Mouse (Mus musculus): ENCODE measurements at regions not wholly inside any gene's neighbourhood (a gene's known extent, or its start where the extent isn't known, plus 50 kb on each side); places are given as distances from the start of the nearest gene placed in this dataset.
"Not testable (repeated sequence)": the region's sequence is repeated elsewhere in the genome, so short reads cannot be mapped to it uniquely, and the experiment has no call there.

DNA sequence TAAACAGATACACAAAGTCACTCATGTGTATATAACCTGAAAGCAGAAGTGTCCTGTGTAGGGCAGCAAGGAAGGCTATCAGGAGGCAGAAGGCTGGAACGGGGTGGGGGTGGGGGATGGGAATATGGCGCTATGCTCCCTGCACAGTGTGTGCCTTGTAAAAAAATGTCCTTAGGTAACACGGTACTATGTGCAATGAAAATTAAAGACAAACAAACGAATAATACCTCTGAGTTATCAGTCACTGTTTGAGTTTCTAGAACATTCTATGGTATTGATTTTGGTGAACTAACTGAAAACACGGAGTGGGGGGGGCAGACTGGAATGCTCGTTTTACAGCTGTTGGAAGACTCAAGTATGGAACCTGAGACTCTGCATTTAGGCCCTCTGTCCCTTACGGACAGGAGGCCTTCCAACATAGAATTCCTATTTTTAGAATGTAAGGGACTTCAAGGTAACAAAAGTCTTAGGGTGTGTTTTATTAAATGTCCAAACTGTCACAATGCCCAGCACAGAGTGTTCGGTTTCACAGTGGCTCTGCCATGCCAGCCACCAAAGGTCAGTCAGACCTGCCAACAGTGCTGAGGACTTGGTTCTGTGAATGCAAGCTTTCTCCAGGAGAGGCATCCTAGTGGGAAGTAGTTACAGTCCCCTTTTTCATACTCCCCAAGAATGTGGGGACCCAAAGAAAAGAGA lies 240.6 kb downstream of the Ano6 start:
- DNase-seq (ENCODE audit: low spot score in 2 of 2), result no peak

DNA sequence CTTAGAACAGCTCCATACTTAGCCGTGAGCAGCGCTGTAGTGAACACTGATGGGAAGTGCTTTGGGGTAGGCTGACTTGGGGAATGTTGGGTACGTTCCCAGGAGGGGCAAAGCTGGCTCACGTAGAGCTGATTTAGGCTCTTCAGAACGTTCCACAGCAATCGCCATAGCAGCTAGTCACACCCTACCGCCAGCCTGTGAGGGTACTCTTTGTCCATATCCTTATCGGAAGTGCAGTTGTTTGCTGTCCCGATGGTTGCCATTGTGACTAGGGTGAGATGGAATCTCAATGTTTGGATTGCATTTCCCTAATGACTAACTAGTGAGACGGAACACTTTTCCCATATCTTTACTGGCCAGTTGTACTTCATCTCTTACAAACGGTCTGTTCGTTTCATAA lies 244.6 kb downstream of the Ano6 start:
- DNase-seq (ENCODE audit: low spot score in 2 of 2), result no peak

DNA sequence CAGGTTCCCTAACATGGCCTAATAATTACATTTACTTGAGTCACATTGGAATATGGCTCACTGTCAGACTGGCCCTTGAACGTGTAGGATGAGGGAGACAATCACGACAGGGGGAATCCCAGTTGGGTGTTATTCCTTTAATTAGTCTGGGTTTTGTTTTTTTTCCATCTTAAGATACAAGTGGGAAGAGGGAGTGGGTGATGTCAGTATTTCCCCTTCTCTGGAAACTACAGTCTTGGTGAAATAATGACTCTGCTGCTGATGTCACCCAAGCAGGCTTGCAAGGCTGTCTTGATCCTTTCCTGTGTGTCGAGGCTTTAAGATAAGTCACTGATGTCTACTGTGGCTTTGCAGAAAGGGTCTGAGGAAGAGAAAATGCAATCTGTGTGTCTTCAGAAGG lies 241.8 kb upstream of the Arid2 start:
- DNase-seq (ENCODE audit: low spot score in 2 of 2), result no peak

DNA sequence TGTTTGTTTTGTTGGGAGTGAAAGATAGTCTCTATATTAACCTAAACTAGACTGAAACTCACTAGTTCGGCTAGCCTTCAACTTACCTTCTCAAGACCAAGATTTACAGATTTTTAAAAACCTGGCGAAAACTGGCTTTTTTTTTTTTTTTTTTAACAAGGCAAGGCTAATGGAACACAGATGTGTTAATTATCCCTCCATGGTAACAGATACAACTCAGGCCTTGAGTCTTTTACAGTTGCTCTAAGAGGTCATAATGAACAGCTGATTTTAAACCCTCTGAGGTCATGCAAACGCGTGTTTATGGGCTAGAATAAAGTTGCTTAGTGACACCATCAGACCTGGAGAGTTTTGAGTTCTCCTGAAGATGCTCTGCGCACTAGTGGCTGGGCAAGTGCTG lies 240.7 kb upstream of the Arid2 start:
- DNase-seq (ENCODE audit: low spot score in 2 of 2), result no peak

DNA sequence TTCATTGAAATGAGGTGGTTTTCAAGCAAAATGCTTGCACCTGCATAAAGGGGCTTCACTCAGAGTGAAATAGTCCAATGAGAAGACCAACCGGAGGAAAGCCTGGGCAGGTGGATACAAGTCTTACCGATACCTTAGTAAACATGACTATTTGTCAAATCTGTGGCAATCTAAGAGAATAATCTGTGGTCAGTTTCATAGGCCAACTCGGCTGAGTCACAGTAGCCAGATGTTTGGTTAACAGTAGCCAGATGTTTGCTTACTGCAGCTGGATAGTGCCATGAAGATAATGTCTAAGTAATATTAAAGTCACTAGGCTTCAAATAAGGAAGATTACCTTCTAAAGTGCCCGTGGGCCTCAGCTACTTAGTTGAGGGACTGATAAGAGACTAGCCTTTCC lies 236.9 kb upstream of the Arid2 start:
- no peak for DNase-seq (ENCODE audit: low spot score in 2 of 2)

DNA sequence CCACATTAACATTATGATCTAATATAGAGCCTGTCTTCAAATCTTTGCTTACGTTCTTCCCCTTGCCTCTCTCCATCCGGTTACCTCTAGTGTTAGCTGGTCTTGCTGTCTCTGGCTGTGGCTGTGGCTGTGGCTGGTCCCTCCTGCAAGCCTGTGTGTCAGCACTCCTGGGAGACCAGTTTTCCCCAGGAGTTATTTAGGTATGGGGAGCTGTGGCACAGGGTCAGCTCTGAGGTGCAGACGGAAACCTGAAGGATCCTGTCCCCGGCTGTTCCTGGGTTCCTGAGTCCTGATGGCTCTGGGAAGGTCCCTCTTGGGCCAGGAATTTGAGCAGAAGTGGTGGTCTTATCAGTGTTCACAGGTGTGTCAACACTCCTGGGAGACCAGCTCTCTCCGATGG lies 234.7 kb upstream of the Arid2 start:
- no peak for DNase-seq (ENCODE audit: low spot score in 2 of 2)

DNA sequence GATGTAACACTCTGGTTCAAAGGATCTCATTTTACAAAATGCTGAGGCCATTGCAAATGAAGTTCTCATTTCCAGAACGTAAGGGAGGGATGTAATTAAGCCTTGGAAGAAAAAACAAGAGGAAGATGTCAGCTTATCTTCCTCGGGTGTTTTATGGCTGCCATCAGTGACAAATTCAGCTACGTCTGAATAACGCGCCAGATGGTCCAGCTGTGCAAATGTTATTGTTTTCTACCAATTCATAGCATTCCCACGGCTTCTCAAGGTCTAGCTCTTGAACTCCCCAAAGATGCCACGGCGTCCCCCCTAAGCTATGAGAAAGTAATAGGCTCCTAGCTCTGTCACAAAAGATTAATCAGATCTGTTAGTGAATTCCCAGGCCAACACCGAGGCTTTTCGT lies 232.0 kb upstream of the Arid2 start:
- no peak for DNase-seq (ENCODE audit: low spot score in 2 of 2)

DNA sequence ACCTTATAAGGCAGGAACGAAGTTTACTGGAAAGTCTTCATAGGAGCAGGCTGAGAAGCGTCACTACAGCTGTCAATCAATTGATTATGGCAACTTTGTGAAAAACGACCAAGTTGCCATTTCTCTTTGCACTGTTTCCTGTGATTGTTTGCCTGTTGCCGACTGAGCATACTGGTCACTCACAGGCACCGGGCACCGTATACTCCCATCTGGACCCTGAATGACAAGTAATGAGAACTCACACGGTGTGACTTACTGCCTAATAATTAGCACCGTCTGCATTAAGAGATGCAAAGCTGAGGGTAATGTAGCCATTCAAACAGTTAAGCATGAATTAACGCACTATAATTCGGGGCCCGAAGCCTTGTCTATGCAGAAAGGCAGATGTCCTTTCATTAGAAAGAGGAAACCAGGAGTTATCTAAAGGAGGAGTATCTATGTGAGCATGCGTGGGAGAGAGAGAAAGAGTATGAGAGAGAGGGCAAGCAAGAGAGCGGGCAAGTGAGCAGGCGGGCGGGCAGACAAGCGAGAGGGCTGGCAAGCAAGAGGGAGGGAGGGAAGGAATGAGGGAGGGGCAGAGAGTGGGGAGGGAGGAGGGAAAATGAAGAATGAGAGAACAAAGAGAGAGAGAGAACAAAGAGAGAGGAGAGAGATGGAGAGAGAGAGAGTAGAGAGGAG lies 231.4 kb upstream of the Arid2 start:
- no peak for DNase-seq (ENCODE audit: low spot score in 2 of 2)

DNA sequence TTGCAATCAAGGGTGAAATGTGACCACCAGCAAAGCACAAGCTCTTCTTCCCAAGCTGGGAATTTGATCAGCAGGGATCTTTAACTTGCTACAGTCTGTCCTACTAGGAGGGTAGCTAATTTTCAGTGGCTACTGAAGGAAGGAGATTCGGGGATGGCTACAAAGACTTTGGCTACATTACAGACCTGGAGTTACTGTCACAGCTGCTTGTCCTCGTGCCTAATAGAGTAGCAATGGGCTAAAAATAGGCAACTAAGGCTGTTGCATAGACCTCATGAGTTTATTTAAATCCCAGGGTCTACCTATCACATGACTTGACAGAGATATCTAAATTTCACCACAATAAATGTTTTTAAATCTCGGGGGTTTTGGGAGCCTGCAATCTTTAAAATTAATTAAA lies 227.7 kb upstream of the Arid2 start:
- DNase-seq (ENCODE audit: low spot score in 2 of 2), result no peak

DNA sequence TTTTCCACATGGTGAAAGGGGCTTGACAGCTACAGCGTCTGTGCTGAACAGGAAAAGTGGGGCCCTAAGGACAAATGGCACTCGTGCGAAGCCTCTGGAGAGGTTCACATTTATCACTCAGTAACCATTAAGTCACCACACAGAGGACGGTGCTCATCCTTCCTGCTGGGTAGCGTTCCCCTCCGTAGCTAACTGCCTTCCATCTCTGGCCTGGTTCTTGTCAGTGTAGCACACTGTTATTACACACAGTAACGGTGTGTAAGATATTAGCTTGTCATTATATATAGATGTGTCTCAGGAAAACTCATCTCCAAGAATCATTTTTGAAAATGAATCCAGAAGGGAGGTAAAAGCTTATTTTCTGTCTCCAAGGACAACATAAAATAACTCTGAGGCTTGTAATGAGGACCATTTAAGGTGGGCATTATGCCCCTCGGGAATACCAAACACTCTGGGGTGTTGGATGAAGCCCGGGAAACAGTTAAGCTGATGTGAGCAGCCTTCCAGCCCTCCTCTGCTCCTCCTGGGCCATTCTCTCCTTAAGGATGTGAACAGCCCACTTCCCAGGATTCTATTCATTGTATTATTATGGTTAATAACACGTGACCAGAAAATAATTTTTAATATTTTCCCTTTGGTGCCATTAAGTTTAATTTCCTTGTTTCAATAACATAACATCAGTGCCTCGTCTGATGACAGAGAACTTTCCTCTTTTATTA lies 222.7 kb upstream of the Arid2 start:
- DNase-seq (ENCODE audit: low spot score in 2 of 2), result no peak

DNA sequence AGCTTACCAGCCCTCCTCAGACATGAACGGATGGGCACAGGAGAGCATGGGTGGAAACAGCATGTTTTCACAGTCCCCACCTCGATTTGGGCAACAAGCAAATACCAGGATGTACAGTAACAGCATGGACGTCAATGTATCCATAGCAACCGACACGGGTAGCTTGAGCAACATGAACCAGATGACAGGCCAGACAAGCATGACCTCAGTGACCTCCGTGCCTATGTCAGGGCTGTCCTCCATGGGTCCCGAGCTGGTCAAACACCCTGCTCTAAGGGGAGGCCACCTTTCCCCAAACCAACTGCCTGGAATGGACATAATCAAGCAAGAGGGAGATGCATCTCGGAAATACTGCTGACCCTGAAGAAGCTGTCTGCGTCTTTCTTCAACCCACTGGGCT lies 211.7 kb upstream of the Arid2 start:
- no peak for DNase-seq (ENCODE audit: low spot score in 2 of 2)

DNA sequence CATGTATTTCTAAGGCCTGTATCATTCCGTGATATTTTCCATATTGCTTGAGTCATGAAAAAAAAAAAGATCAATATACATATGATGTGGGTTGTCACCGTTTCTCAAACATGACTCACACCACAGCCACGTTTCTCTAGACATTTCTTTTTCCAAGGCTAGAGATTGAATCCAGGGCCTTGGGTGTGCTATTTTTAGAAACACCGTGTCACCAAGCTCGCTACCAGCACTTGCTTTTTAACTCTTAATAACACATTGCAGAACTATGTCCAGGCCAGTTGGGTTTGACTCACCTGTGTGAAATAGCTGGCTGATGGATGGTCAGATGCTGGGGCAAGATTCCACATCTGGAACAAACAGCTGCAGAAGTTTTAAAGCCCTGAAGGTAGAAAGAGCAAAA lies 209.6 kb upstream of the Arid2 start:
- DNase-seq (ENCODE audit: low spot score in 2 of 2), result no peak

DNA sequence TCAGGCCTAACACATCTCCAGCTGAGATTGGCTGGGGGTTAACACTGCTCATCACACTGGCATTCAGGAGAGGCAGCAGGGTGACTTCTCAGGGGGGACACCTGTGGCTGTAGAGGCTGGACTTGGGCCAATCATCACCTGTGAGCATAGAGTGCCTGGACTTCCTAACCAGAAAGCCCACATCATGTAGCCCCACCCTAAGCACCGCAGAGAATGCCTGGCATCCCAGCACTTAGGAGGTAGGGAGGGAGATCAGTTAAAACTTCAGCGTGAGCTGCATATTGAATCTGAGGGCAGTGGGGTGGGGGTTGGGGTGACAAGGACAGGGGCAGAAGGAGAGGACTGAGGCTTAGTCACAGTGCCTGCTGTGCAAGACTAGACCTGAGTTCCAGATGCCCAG lies 208.7 kb upstream of the Arid2 start:
- no peak for DNase-seq (ENCODE audit: low spot score in 2 of 2)

DNA sequence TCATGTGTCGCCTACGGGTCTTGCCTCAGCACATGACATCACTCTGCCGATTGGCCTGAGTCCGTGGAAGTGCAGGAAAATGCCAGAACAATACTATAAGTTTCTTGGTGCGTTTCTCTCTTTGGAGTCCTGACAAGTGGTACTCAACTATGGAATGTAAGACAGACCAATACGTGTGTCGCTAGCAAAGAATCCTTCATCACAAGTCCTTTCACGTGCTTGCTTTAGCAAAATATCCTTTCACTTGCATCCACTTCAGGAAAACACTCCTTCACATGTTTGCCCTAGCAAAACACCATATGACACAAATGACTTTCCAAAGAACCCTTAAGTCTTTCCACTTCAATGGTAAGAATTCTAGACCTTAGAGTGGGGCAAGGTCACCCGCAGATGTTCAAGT lies 197.6 kb upstream of the Arid2 start:
- no peak for DNase-seq (ENCODE audit: low spot score in 2 of 2)

DNA sequence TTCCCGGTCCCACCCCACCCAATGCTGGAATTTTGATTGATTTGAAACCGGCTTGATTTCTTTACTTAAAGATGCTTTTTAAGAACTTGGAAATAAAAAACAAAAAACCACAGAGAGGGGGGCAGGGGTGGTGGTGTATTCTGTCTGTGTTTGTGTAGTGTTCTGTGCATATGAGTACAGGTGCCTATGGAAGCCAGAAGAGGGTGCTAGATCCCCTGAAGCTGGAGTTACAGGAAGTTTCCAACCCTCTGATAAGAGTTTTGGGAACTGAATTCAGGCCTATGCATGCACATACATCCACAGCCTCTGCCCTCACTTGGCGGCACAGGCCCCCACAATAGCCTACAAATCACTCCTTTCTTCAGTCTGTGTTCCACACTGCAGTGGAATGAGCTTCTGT lies 190.9 kb upstream of the Arid2 start:
- DNase-seq (ENCODE audit: low spot score in 2 of 2), result no peak

DNA sequence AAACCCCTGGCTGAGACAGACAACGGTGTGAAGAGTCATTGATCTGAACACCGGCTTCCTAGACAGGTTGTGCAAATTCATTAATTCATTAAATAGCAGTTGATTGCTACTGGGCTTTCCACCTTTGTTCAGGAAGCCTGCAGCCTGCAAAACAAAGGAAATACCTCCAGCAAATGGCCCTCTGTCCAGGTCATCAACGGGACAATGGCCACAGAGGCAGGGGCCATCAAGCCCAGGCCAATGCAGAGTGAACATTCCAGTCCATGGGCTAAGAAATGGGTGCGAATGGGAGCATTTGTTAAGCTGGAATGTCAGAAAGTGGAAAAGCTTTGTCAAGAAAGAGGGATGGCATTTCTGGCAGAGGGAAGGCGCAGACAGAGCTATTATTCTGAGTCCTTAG lies 188.5 kb upstream of the Arid2 start:
- no peak for DNase-seq (ENCODE audit: low spot score in 2 of 2)

DNA sequence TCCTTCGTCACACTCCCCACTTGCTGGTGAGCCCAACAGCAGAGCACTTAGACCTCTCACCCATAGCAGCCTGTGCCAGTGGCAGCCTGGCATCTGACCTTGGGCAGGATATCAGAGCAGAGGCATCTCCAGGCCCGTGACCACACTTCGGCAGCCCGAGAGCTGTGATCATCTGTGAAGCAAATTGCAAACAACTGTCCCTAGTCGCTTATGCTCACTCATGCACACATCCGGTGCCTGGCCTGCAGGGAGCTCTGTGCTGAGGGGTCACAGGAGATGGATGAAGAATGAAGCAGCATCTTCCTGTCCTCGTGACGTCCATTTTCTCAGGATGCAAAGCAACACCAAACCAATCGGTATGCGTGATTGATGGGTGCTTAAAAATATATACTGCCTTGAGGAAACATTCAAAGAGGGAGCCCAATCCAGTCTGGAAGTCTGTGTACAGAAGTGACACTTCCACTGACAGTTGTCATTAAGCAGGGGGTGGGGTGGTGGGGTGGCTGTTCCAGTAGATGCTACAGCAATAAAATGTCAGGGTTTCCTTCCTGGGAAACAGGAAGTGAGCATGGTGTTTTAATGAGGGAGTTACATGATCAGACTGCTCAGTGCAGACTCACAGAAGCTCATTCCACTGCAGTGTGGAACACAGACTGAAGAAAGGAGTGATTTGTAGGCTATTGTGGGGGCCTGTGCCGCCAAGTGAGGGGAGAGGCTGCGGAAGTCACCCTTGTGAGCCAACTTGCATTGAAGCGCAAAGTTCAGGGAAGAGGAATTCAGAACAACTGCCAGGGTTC lies 187.3 kb upstream of the Arid2 start:
- DNase-seq (ENCODE audit: low spot score in 2 of 2), result not testable (repeated sequence)

DNA sequence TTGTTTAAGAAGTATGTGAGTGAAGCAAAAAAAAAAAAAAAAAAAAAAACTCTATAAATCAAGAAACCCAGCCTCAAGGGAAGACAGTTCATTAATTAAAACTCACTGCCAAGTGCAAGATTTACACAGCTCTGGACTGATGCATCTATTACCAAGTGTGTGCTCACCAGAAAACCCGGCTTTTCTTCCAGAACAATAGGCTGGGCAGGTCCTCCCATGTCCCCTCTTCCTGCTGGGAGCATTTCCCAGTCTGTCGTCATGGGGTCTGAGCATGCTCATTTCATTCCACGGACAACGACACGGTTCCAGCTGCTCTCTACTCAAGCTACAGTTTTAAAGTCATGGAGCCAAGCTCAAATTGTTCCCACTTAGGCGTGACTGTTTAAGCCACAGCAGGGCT lies 183.6 kb upstream of the Arid2 start:
- no peak for DNase-seq (ENCODE audit: low spot score in 2 of 2)

DNA sequence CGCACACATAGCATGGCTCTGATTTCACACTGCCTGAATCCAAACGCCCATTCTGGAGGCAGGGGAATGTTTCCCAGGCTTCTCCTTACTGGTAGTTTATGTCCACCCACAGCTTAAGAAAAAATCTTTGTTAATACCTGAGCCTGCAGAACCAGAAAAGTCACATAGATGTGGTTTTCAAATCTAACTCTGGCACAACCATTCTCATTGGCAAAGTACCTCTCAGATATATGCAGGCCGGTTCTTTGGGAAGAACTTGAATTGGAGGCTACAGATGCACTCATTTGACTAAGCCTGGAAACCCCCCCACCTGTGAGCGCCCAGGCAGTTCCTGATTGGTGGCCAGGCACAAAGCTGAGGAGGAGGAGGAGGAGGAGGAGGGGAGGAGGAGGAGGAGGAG lies 179.8 kb upstream of the Arid2 start:
- no peak for DNase-seq (ENCODE audit: low spot score in 2 of 2)

DNA sequence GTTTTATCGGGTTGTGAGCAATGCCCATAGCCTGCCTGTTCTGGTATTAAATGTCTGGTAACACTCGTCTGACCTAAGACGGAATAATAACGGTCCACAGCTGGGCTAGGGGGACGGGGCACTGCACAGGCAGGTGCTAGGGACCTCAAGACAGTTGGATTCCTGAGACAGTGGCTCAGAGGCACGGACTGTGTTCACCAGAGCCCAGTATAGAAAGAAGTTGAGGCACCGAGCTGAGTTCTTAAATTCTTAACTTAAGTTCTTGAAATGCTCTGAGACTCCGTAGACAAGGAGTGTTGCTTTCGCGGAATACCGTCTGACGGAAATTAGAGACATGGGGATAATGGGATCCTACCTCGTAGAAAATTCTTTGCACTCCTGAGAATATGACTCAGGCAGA lies 174.2 kb upstream of the Arid2 start:
- DNase-seq (ENCODE audit: low spot score in 2 of 2), result no peak

DNA sequence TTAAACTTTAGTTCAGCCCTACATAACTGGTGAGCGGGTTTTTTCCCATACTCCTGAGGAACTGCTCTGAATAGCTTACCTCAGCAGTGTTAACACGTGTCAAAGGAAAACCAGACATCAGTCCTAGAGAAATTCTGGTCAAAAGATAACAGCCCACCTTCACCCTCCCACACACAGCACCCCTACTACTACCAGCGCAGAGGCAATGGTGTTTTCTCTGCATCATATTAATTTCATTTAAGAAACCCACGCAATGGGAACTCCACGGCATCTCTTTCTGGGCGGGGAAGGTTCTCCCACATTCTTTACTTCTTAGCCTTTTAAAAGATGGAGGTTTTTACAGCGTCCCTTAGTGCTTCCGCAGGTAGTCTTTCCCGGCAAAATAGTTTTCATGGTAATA lies 172.7 kb upstream of the Arid2 start:
- no peak for DNase-seq (ENCODE audit: low spot score in 2 of 2)

DNA sequence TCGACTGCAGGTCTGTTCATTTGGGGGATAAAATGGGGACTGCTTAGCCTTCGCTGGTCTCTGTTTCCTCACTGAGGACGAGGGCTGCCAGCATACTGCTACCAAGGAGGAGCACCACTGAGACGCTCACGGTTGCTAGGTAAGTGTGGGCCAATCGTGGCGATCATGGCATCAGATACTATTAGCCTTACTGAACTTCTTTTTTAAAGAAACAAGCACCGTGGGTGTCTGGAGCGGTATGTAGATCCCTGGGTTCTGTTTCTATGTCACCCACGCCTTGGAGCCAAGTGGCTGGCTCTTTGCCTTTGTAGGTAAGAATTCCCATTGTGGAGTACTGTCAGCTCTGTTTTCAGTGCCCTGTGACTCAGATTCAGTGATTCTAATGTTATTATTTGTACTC lies 172.1 kb upstream of the Arid2 start:
- no peak for DNase-seq (ENCODE audit: low spot score in 2 of 2)

DNA sequence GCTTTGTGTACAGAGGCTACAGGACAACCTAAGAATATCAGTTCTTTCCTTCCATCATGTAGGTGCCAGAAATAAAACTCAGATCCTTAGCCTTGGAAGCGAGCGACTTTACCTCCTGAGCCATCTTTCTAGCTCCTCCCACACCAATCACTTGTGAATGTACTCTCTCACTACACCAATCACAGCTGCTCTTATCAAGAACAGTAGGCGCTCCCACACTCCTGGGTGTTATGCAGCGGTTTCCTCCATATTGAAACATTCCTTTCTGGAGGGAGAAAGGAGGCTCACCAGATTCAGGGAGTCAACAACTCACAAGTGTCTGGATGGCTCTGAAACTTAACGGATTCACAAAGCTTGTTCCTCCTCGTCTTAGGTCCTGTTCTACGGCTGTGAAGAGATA lies 168.1 kb upstream of the Arid2 start:
- no peak for DNase-seq (ENCODE audit: low spot score in 2 of 2)

Measured in thymus, postnatal 10 days (tissue).